Mouse (Mus musculus): ENCODE results near the gene Mdfi. TPM values are rescaled to one million over a fixed set of nuclear protein-coding genes. Genes with fewer than 3 reads are reported as not detected.

Mdfi gene
- 4.9 and 6.6 TPM in 2 replicates for polyA plus RNA-seq (2012; rRNA removed)

DNA sequence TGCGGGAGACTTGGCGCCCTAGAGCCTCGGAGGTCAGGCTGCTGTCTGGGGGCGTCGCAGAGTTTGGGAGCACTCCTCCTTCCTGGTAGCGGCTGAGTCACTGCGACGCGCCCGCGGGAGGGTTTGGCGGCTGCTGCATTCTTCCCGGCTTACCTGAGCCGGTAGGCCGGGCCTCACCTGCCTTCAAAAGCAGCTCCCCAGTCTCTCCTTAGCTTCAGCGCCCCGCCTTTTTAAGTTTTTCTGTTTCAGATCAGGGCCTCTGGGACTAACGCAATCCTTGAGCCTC, at the start of gene Mdfi:
Gene Mdfi (minus strand): TSS at position 210 of the 286 bp plus-strand sequence.
- DNase-seq: no peak

DNA sequence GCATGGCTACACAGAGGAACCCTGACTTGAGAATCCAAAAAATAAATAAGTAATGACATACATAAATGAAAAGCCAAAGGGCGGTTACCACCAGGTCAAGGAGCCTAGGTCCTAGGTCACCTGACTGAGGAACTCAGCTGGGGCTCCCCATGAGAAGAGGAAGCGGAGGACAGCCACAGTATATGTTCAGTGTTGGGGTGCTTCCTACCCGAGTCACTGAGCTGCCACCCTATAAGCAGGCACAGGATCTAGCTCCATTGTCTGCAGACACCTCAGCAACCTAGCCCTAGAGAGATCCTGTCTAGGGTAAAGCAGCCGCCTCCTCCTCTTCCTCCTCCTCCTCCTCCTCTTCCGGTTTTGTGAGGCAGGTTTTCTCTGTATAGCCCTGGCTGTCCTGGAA, 48.6 kb upstream of the Mdfi start:
- H3K36me3 ChIP-seq (ENCODE audit: control insufficient read depth, insufficient read depth, low read length): no peaks in the 10 kb centered on the region
- WGBS: 80% methylated on average over 5 of the region's 5 CpGs
- no peaks in the 10 kb centered on the region for H3K4me1 ChIP-seq (ENCODE audit: control insufficient read depth, insufficient read depth, low read length)
- H3K27me3 ChIP-seq (replicated peaks; ENCODE audit: control insufficient read depth, insufficient read depth, low read length): no peaks in the 10 kb centered on the region
- TF ChIP-seq POLR2A (IDR thresholded peaks at IDR 0.05; ENCODE audit: low read depth, low read length) (no peak), CTCF (conservative IDR thresholded peaks at IDR 0.05; ENCODE audit: insufficient read depth, insufficient read length, low read depth, low read length) (no peak)
- no peak for DNase-seq
- H3K4me3 ChIP-seq (ENCODE audit: insufficient read depth, low read depth, low read length): no peak overlapping the region
- no peak overlapping the region for H3K27ac ChIP-seq (ENCODE audit: insufficient read depth, low read depth, low read length)

More for the DNA sequence above, at the start of gene Mdfi:
- 9% methylated on average over 18 of the region's 18 CpGs for WGBS
- Histone ChIP-seq H3K4me1 (ENCODE audit: control insufficient read depth, insufficient read depth, low read length) (no peaks in the 10 kb centered on the region; the same call in 1 of the 2 replicates), H3K27ac (ENCODE audit: insufficient read depth, low read depth, low read length) (no peak within 1 kb of the TSS), H3K27me3 (replicated peaks; ENCODE audit: control insufficient read depth, insufficient read depth, low read length) (no peaks in the 10 kb centered on the region), H3K4me3 (ENCODE audit: insufficient read depth, low read depth, low read length) (peak within 1 kb of the TSS; percentile 74), H3K36me3 (ENCODE audit: control insufficient read depth, insufficient read depth, low read length) (no peaks in the 10 kb centered on the region)
- TF ChIP-seq CTCF (conservative IDR thresholded peaks at IDR 0.05; ENCODE audit: insufficient read depth, insufficient read length, low read depth, low read length) (no peak), POLR2A (IDR thresholded peaks at IDR 0.05; ENCODE audit: low read depth, low read length) (no peak)

DNA sequence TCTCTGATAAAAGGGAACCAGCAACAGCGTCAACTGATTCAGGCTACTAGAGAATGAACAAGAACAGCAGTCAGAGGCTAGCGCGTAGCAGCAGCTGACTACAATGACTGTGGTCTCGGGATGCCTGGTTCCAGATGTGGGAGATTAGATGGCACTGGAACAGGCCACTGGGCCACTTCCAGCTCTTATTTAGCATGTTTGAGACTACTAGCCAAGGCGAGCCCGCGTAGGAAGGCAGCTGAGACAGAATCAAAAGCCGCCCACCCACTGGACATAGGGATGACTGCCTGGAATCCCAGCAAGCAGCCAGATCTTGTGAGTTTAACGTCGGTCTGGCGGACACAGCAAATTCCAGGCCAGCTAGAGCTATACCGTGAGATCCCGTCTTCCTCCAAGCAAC, 46.8 kb upstream of the Mdfi start:
- TF ChIP-seq POLR2A (IDR thresholded peaks at IDR 0.05; ENCODE audit: low read depth, low read length): no peak
- no peak for TF ChIP-seq CTCF (conservative IDR thresholded peaks at IDR 0.05; ENCODE audit: insufficient read depth, insufficient read length, low read depth, low read length)
- 81% methylated on average over 13 of the region's 13 CpGs for WGBS
- no peak overlapping the region for H3K4me3 ChIP-seq (ENCODE audit: insufficient read depth, low read depth, low read length)
- no peak for DNase-seq
- no peaks in the 10 kb centered on the region for H3K27me3 ChIP-seq (replicated peaks; ENCODE audit: control insufficient read depth, insufficient read depth, low read length)
- H3K4me1 ChIP-seq (ENCODE audit: control insufficient read depth, insufficient read depth, low read length): no peaks in the 10 kb centered on the region
- no peaks in the 10 kb centered on the region for H3K36me3 ChIP-seq (ENCODE audit: control insufficient read depth, insufficient read depth, low read length)
- no peak overlapping the region for H3K27ac ChIP-seq (ENCODE audit: insufficient read depth, low read depth, low read length)

DNA sequence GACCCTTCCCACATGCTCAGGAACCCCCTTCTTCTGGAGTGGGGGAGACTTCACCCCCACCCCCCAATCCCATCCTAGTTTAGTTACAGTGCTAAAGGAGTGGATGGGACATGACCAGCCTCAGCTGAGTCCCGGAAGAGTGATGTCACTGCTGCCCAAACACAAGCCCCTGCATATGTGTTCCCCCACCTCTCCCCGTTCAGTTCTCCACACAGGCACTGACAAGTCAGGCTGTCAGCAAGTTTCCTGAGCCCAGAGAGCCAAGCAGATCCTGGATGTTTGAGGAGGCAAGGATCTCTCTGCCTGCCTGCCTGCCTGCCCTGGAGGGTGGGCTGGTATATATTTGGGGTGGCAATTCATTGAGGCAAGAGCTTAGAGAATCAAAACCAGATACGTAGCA, 44.7 kb upstream of the Mdfi start:
- Histone ChIP-seq H3K27me3 (replicated peaks; ENCODE audit: control insufficient read depth, insufficient read depth, low read length) (no peaks in the 10 kb centered on the region), H3K36me3 (ENCODE audit: control insufficient read depth, insufficient read depth, low read length) (no peaks in the 10 kb centered on the region), H3K4me3 (ENCODE audit: insufficient read depth, low read depth, low read length) (no peak overlapping the region), H3K27ac (ENCODE audit: insufficient read depth, low read depth, low read length) (no peak overlapping the region), H3K4me1 (ENCODE audit: control insufficient read depth, insufficient read depth, low read length) (no peaks in the 10 kb centered on the region)
- 72% methylated on average over 3 of the region's 3 CpGs for WGBS
- no peak for DNase-seq
- TF ChIP-seq CTCF (conservative IDR thresholded peaks at IDR 0.05; ENCODE audit: insufficient read depth, insufficient read length, low read depth, low read length) (no peak), POLR2A (IDR thresholded peaks at IDR 0.05; ENCODE audit: low read depth, low read length) (no peak)

DNA sequence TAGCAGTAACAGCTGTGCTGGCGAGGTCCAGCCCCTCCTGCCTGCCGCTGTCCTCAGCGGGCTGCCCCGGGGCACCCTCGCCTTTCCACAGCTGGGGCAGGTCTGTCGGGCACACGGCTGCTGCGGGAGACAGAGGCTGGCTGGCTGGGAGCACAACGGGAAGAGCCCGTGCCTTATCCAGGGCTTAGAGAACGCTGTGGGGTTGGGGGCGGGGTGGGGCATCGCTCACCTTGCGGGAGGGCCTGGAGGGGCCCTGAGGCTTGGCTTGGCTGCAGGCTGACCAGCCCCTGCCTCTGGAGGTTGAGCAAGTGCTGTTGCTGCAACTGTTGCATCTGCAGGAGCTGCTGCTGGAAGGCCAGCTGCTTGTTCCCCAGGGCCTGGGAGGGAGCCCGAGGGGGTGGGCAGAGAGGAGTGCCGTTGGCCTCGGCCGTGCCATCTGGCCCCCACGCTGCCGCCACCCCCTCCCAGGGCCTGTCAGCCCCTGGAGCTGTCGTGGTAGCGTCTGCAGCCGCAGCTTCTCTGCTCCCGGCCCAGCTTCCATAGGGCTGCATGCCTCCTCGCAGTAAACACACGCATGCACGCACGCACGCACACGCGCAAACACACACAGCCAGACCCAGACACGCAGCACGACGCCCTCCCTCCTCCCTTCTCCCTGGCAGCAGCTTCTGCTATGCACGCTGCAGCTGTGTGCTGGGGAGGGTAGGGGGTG, 44.0 kb upstream of the Mdfi start:
- WGBS: 62% methylated on average over 35 of the region's 35 CpGs
- no peaks in the 10 kb centered on the region for H3K27me3 ChIP-seq (replicated peaks; ENCODE audit: control insufficient read depth, insufficient read depth, low read length)
- no peak overlapping the region for H3K4me3 ChIP-seq (ENCODE audit: insufficient read depth, low read depth, low read length)
- peaks cover 2% of the 10 kb centered on the region; the same call in 1 of the 2 replicates for H3K4me1 ChIP-seq (ENCODE audit: control insufficient read depth, insufficient read depth, low read length)
- DNase-seq: no peak
- H3K36me3 ChIP-seq (ENCODE audit: control insufficient read depth, insufficient read depth, low read length): no peaks in the 10 kb centered on the region
- TF ChIP-seq POLR2A (IDR thresholded peaks at IDR 0.05; ENCODE audit: low read depth, low read length) (no peak), CTCF (conservative IDR thresholded peaks at IDR 0.05; ENCODE audit: insufficient read depth, insufficient read length, low read depth, low read length) (no peak)
- no peak overlapping the region for H3K27ac ChIP-seq (ENCODE audit: insufficient read depth, low read depth, low read length)

DNA sequence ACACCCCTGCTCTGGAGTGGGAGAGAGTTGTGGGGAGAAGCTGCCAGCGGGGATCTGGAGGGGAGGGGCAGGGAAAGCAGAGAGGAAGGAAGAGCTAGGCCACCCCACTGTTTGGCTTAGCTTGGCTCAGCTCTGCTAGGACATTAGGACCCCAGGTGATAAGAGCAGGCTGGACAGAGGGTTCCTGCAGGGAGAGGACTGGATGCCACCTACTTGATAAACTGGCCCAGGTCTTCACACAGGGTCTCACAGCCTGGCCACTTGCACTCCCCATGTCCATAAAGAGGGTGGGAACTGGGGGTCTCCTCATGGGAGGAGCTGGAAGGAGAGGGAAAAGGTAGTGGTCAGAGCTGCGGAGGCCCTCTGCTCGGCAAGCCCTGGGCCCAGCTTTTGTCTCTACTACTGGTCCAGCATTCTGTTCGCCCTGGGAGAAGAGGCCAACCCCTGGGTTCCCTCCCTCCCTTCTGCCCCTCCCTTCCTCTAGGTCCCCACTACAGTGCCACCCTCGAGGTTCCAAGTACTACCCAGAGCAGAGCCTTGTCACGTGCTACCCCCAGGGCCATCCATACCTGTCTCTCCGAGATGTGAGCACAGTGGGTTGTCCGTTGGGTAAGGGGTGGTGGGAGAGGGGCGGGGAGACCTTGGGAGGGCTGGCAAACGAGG, 43.4 kb upstream of the Mdfi start:
- H3K27me3 ChIP-seq (replicated peaks; ENCODE audit: control insufficient read depth, insufficient read depth, low read length): no peaks in the 10 kb centered on the region
- peaks cover 2% of the 10 kb centered on the region; the same call in 1 of the 2 replicates for H3K4me1 ChIP-seq (ENCODE audit: control insufficient read depth, insufficient read depth, low read length)
- WGBS: 79% methylated on average over 10 of the region's 10 CpGs
- H3K36me3 ChIP-seq (ENCODE audit: control insufficient read depth, insufficient read depth, low read length): no peaks in the 10 kb centered on the region
- no peak overlapping the region for H3K4me3 ChIP-seq (ENCODE audit: insufficient read depth, low read depth, low read length)
- no peak overlapping the region for H3K27ac ChIP-seq (ENCODE audit: insufficient read depth, low read depth, low read length)
- DNase-seq: no peak
- TF ChIP-seq CTCF (conservative IDR thresholded peaks at IDR 0.05; ENCODE audit: insufficient read depth, insufficient read length, low read depth, low read length) (no peak), POLR2A (IDR thresholded peaks at IDR 0.05; ENCODE audit: low read depth, low read length) (no peak)
